Mouse (Mus musculus): ENCODE measurements around the gene Aurka. TPM values are rescaled to one million over a fixed set of nuclear protein-coding genes. Genes with fewer than 3 reads are reported as not detected.

Gene Aurka
- total RNA-seq, 2 experiments from 2014 or later, result 22.4 to 22.6 TPM

DNA sequence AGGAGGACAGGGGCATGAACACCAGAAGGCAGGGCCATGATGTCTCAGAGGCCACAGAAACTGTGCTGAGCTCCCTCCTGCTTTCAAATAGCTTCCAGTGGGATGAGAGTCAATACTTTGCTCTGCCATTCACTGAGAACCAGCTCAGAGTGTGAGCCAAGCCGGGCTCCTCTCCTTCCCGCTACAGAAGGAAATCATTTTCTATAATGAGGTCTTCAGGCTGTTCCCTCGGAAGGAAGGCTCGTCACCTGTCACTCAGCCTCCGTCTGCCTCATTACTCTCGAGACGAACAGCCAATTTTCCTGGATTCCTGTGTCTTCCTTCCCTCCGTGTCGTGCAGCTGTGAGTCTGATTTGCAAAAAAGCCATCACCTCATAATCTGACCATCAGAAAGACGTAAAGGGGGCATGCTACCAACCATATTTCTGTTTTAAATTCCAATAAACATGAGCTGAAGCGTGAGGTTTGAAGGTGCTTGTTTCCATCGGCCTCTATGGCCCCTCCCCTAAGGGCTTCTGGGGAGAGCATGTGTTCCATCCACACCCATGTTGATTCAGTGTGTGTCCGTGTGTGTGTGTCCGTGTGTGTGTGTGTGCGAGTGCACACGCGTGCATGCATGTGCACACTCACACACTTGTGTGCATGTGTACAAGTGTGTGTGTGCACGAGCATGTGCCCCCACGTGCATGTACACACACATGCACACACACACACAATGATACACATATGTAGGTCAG, 32.0 kb downstream of the Aurka start:
- DNase-seq (ENCODE audit: low spot score in 2 of 2), result no peak

GRCm38 (mm10) chr2:172329179-172329578, 41.2 kb downstream of the Aurka start:
- peak; percentile 20 to 47 for DNase-seq (ENCODE audit: low spot score in 2 of 2)

DNA sequence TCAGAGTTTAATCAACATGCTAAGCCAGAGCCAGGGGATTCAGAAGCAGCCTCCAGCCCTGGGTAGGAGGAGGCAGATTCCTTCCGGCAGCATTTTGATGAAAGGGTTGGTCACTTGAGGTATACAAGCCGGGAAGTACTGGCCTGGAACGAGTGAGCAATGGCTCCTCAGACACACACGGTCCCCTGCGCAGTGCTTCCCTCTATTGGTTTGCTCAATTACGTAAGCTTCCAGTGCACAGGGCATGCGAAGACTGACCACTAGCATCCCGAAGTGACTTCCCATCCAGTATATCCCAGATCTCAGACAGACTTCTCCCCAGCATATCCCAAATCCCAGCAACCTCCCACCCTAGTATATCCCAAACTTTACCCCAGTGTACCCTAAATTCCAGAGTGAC, 42.1 kb downstream of the Aurka start:
- no peak for DNase-seq (ENCODE audit: low spot score in 2 of 2)

- DNase-seq (ENCODE audit: low spot score in 2 of 2), result peak; percentile 54 to 65
These were observed 49.5 kb downstream of the Aurka start for GRCm38 (mm10) chr2:172320878-172321277.

DNA sequence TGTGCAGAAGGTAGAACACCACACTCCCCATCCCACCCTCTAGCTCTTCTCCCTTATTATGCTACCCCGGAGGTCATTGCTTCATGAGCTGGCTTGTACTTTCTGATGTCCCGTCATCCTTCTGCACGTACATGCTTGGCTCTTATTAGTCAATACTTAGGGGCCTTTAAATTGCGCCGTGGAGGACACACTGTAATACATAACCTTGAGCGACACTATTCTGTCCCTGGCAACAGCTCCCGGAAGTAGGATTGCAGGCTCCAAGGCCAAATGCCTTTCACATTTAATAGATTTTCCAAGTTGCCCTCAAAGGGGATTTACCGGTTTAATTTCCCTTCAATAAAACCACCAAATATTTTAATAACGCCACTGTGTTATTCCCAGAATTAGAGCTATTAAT, 58.6 kb downstream of the Aurka start:
- peak in 1 of 2 experiments; percentile 11 for DNase-seq (ENCODE audit: low spot score in 2 of 2)

DNA sequence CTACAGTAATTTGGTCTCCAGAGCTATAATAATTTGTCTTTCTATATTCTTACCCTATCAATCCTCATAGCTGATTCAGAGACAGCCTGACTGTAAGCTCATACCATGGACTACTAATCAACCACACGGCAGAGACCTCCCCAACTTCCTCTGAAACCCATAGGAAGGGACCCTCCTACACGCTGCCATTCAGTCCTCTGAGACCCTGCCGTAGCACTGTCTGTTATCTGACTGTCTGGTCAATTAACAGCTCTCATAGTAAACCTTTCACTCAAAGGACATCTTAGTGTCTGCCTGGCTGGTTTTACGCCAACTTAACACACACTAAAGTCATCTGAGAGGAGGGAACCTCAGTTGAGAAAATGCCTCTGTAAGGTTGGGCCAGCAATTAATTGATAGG, 63.8 kb downstream of the Aurka start:
- no peak for DNase-seq (ENCODE audit: low spot score in 2 of 2)

Other genes starting within 250 kb of the Aurka start
- not detected for gene Mc3r, start 122.0 kb downstream of the Aurka start, total RNA-seq (2021)
- gene Fam210b, start 25.0 kb downstream of the Aurka start, total RNA-seq (2021), result 10 to 100 TPM; 28.4 to 33.2 TPM
- 10 to 100 TPM; 38.5 to 41.5 TPM for gene Cstf1, start 146 bp upstream of the Aurka start, total RNA-seq (2021)
- gene Cass4, start 23.3 kb upstream of the Aurka start, total RNA-seq (2021), result under 1 TPM; 0.22 to 0.25 TPM
- gene Rtf2, start 70.0 kb upstream of the Aurka start, total RNA-seq (2021), result 10 to 100 TPM; 73.0 to 73.2 TPM
- not detected for gene Gcnt7, start 88.1 kb upstream of the Aurka start, total RNA-seq (2021)
- gene Fam209, start 102.0 kb upstream of the Aurka start, total RNA-seq (2021), result under 1 TPM in 1 of 2 experiments, not detected in 1; 0.92 TPM
- gene Tfap2c, start 179.1 kb upstream of the Aurka start, total RNA-seq (2021), result under 1 TPM in 1 of 2 experiments, not detected in 1; 0.11 TPM

Data from adrenal gland, postnatal 4 days (tissue).